Mouse (Mus musculus) C2C12 (cell line): ENCODE data around the gene Bid. TPM values are rescaled to one million over a fixed set of nuclear protein-coding genes. Genes with fewer than 3 reads are reported as not detected.

Experiments
- H3K27me3 ChIP-seq: one replicate; pipeline ENCODE4 v1.6.1; 2011; ENCODE audit not compliant: control insufficient read depth, insufficient read depth, insufficient read length
- H3K36me3 ChIP-seq: one replicate; pipeline ENCODE4 v1.6.1; 2011; ENCODE audit not compliant: control insufficient read depth, insufficient read depth
- H3K4me3 ChIP-seq: one replicate; pipeline ENCODE4 v1.5.1; 2011; ENCODE audit warnings: mild to moderate bottlenecking, control low read depth; ENCODE audit not compliant: poor library complexity, insufficient read depth, severe bottlenecking
- H3K79me2 ChIP-seq: one replicate; pipeline ENCODE4 v1.6.1; 2011; ENCODE audit not compliant: control insufficient read depth, insufficient read depth
- H3K79me3 ChIP-seq: one replicate; pipeline ENCODE4 v1.6.1; 2011; ENCODE audit warnings: low read depth, control low read depth
- H3ac ChIP-seq: one replicate; pipeline ENCODE3; 2011; ENCODE audit warnings: low read depth; ENCODE audit not compliant: control insufficient read depth, insufficient read length
- CEBPB ChIP-seq: IDR thresholded peaks from one replicate; pipeline ENCODE4 v1.6.1; 2011; ENCODE audit warnings: low read depth, mild to moderate bottlenecking, control low read depth, moderate library complexity
- CTCF ChIP-seq: IDR thresholded peaks from one replicate; pipeline ENCODE4 v1.5.1; 2011; ENCODE audit not compliant: control insufficient read depth, insufficient read depth, insufficient read length
- FOSL1 ChIP-seq: IDR thresholded peaks from one replicate; pipeline ENCODE4 v1.8.0; 2011; ENCODE audit warnings: mild to moderate bottlenecking, low read length; ENCODE audit not compliant: poor library complexity, insufficient read depth, severe bottlenecking
- MAX ChIP-seq: IDR thresholded peaks from one replicate; pipeline ENCODE4 v1.6.1; 2011; ENCODE audit warnings: mild to moderate bottlenecking, control low read depth
- MYOD1 ChIP-seq: IDR thresholded peaks from one replicate; pipeline ENCODE4 v1.6.1; 2011; ENCODE audit warnings: low read depth; ENCODE audit not compliant: control insufficient read depth, insufficient read length
- MYOG ChIP-seq: IDR thresholded peaks from one replicate; pipeline ENCODE4 v1.6.1; 2011; ENCODE audit not compliant: control insufficient read depth, insufficient read length; ENCODE audit errors: extremely low read depth
- USF1 ChIP-seq: IDR thresholded peaks from one replicate; pipeline ENCODE4 v1.6.1; 2011; ENCODE audit warnings: low read depth, mild to moderate bottlenecking, control low read depth, moderate library complexity
- polyA plus RNA-seq: library from polyadenylated mRNA; unstranded; fragments of >200 nt; fragmentation: generic; extraction: Trizol; gene quantifications from one replicate; pipeline ENCODE4 v1.2.1, GENCODE M21; 2012; ENCODE audit warnings: missing spikeins

Gene Bid
- polyA plus RNA-seq, 1 experiment: 48.1 TPM

DNA sequence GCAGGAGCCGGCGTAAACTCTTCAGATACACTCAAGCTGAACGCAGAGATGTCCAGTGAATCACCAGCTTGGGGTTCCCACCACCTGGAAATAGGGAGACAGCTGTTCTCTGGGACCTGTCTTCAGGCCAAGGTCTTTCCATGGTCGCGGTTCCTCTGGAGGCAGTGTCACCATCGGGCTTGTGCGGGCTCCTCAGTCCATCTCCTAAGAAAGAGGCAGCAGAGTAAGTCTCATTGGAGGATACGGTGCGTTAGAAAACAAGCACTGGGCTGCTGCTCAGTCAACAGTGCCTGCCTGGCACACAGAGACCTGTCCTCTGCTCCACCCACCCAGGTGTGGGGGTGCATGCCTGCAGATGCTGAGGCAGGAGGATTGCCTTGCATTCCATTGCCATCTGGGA, 22.6 kb downstream of the Bid start:
- no peaks in the 10 kb centered on the region for H3K79me2 ChIP-seq
- TF ChIP-seq FOSL1: no peak
- no peak for TF ChIP-seq CTCF
- TF ChIP-seq MYOD1: no peak
- TF ChIP-seq MYOG: no peak
- TF ChIP-seq MAX: no peak
- no peak for TF ChIP-seq USF1
- no peak for TF ChIP-seq CEBPB
- no peaks in the 10 kb centered on the region for H3K27me3 ChIP-seq
- no peaks in the 10 kb centered on the region for H3K79me3 ChIP-seq
- H3K4me3 ChIP-seq: no peak overlapping the region
- peaks cover 89% of the 10 kb centered on the region for H3K36me3 ChIP-seq
- H3ac ChIP-seq: no peak overlapping the region

- no peaks in the 10 kb centered on the region for H3K79me3 ChIP-seq
- H3K79me2 ChIP-seq: no peaks in the 10 kb centered on the region
- no peak overlapping the region for H3ac ChIP-seq
- no peaks in the 10 kb centered on the region for H3K27me3 ChIP-seq
- TF ChIP-seq MYOD1 (no peak), MYOG (no peak), USF1 (no peak), CTCF (no peak), MAX (no peak), FOSL1 (no peak), CEBPB (no peak)
- H3K4me3 ChIP-seq: no peak overlapping the region
- H3K36me3 ChIP-seq: peaks cover 35% of the 10 kb centered on the region
Observed at GRCm38 (mm10) chr6:120886696-120887095, 30.0 kb downstream of the Bid start.

DNA sequence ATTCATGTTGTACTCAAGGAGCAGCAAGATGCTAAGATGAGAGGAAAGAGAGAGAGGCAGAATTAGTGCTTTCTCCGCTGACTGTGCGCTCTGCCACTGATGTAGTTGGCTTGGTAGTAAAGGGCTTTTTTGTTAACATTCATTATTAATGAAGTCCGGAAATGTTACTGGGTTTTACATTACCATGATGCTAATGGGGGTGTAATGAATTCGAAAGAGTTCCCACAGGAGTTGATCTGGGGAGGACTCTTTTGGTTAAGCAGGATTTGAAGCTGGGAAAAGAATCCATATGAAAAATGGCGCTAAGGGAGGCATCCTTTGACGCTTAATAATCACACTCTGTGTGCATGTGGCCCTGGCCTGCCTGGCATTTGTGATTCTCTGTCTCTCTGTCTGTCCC, 32.2 kb downstream of the Bid start:
- H3ac ChIP-seq: no peak overlapping the region
- H3K79me2 ChIP-seq: no peaks in the 10 kb centered on the region
- TF ChIP-seq MYOD1: no peak
- no peak for TF ChIP-seq FOSL1
- TF ChIP-seq USF1: no peak
- no peak for TF ChIP-seq MAX
- no peak for TF ChIP-seq MYOG
- TF ChIP-seq CTCF: no peak
- TF ChIP-seq CEBPB: no peak
- H3K4me3 ChIP-seq: no peak overlapping the region
- H3K27me3 ChIP-seq: no peaks in the 10 kb centered on the region
- H3K79me3 ChIP-seq: no peaks in the 10 kb centered on the region
- peaks cover 25% of the 10 kb centered on the region for H3K36me3 ChIP-seq

- no peaks in the 10 kb centered on the region for H3K79me2 ChIP-seq
- no peaks in the 10 kb centered on the region for H3K27me3 ChIP-seq
- no peak overlapping the region for H3K4me3 ChIP-seq
- H3K79me3 ChIP-seq: no peaks in the 10 kb centered on the region
- peaks cover 15% of the 10 kb centered on the region for H3K36me3 ChIP-seq
- H3ac ChIP-seq: no peak overlapping the region
- TF ChIP-seq MYOG: no peak
Observed at GRCm38 (mm10) chr6:120879046-120879445, 37.6 kb downstream of the Bid start.

GRCm38 (mm10) chr6:120873874-120874273, 42.8 kb downstream of the Bid start:
- Histone ChIP-seq H3ac (no peak overlapping the region), H3K4me3 (no peak overlapping the region), H3K79me2 (no peaks in the 10 kb centered on the region), H3K36me3 (peaks cover 14% of the 10 kb centered on the region), H3K27me3 (no peaks in the 10 kb centered on the region), H3K79me3 (peaks cover 2% of the 10 kb centered on the region)
- no peak for TF ChIP-seq CEBPB
- no peak for TF ChIP-seq MYOD1
- no peak for TF ChIP-seq FOSL1
- TF ChIP-seq CTCF: no peak
- TF ChIP-seq USF1: no peak
- no peak for TF ChIP-seq MYOG
- no peak for TF ChIP-seq MAX

GRCm38 (mm10) chr6:120871286-120871685, 45.4 kb downstream of the Bid start:
- Histone ChIP-seq H3K4me3 (no peak overlapping the region), H3ac (no peak overlapping the region), H3K79me3 (peaks cover 8% of the 10 kb centered on the region), H3K27me3 (no peaks in the 10 kb centered on the region), H3K79me2 (peaks cover 8% of the 10 kb centered on the region), H3K36me3 (peaks cover 14% of the 10 kb centered on the region)
- no peak for TF ChIP-seq CEBPB
- no peak for TF ChIP-seq FOSL1
- no peak for TF ChIP-seq CTCF
- no peak for TF ChIP-seq MAX
- no peak for TF ChIP-seq MYOG
- no peak for TF ChIP-seq USF1
- TF ChIP-seq MYOD1: no peak
